Mouse (Mus musculus) hindbrain, postnatal 0 days (tissue): Measurements from ENCODE around the gene Nptxr. TPM values are rescaled to one million over a fixed set of nuclear protein-coding genes. Genes with fewer than 3 reads are reported as not detected.

Experiments
- ATAC-seq: fragments of 200-750 bp; cut with Nextera tagmentation; 2 replicates; pipeline ENCODE4 v1.8.0; 2017; ENCODE audit warnings: mild to moderate bottlenecking, moderate TSS enrichment, moderate library complexity
- DNase-seq: peaks from one replicate; pipeline ENCODE4 v3.0.0-alpha.2; 2015; ENCODE audit warnings: low spot score
- H3K27ac ChIP-seq: fragments of 300-500 bp; sonication (generic); 2 replicates; pipeline ENCODE4 v1.5.1; 2014; ENCODE audit warnings: mild to moderate bottlenecking
- H3K27me3 ChIP-seq: fragments of 300-500 bp; sonication (generic); 2 replicates; pipeline ENCODE4 v1.6.1; 2014; ENCODE audit warnings: low read length, mixed read lengths; ENCODE audit not compliant: insufficient read depth
- H3K36me3 ChIP-seq: fragments of 300-500 bp; sonication (generic); 2 replicates; pipeline ENCODE4 v1.6.1; 2014; ENCODE audit warnings: low read length, mixed read lengths; ENCODE audit not compliant: insufficient read depth
- H3K4me1 ChIP-seq: fragments of 300-500 bp; sonication (generic); 2 replicates; pipeline ENCODE4 v1.6.1; 2014; ENCODE audit warnings: antibody characterized with exemption, low read length, mixed read lengths; ENCODE audit not compliant: insufficient read depth
- H3K4me2 ChIP-seq: fragments of 300-500 bp; sonication (generic); 2 replicates; pipeline ENCODE4 v1.6.1; 2014; ENCODE audit warnings: low read depth, mild to moderate bottlenecking, low read length, moderate library complexity, mixed read lengths
- H3K4me3 ChIP-seq: fragments of 300-500 bp; sonication (generic); 2 replicates; pipeline ENCODE4 v1.5.1; 2014; ENCODE audit warnings: low read length
- H3K9ac ChIP-seq: fragments of 300-500 bp; sonication (generic); replicated peaks from 2 replicates; pipeline ENCODE4 v1.6.1; 2014; ENCODE audit warnings: mild to moderate bottlenecking, low read length, moderate library complexity, mixed read lengths
- H3K9me3 ChIP-seq: fragments of 300-500 bp; sonication (generic); 2 replicates; pipeline ENCODE4 v1.6.1; 2016; ENCODE audit warnings: low read length, mixed read lengths
- CTCF ChIP-seq: IDR thresholded peaks from 2 replicates; pipeline ENCODE4 v1.5.1; 2016; ENCODE audit warnings: antibody characterized with exemption, control low read depth, low read depth
- WGBS: fragments of 180-500 bp; shearing (Covaris S2); extraction: QIAGEN DNeasy Blood & Tissue Kit; methylation state at CpG from one replicate; pipeline ENCODE4 v1.1.7; 2014; 5-methylcytosine and 5-hydroxymethylcytosine counted together
- polyA plus RNA-seq: library from polyadenylated mRNA; unstranded; fragments of >200 nt; fragmentation: Nextera tagmentation; extraction: Ambion mirVana; gene quantifications from 2 replicates; pipeline ENCODE4 v1.2.1, GENCODE M21; 2015
- total RNA-seq: library from RNA; depleted of rRNA; stranded (reverse); fragments of >200 nt; gene quantifications from 2 replicates; pipeline ENCODE4 v1.2.3, GENCODE M21; 2014

Gene Nptxr
- total and polyA plus RNA-seq, 2 experiments from 2014 or later, result 68.5 to 226 TPM

DNA sequence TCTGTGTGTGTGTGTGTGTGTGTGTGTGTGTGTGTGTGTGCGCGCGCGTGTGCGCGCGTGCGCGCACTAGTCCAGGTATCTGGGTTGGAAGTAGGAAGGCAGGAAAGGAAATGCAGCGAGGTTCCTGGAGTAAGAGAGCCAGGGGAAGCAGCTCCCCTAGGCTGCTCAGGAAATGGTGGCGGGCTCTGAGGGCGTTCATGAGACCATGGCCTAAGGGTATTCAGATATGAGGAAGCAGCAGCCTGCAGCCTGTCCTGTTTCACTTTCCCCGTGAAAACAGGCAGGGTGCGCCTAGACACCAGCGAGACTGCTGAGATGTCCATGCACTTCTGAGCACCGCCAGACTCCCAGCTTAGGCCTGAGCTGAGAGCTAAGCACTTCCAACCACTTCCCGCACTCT is 52.8 kb downstream of the Nptxr start:
- H3K4me1 ChIP-seq, result no peaks in the 10 kb centered on the region
- DNase-seq (no peak), ATAC-seq (no peak)

DNA sequence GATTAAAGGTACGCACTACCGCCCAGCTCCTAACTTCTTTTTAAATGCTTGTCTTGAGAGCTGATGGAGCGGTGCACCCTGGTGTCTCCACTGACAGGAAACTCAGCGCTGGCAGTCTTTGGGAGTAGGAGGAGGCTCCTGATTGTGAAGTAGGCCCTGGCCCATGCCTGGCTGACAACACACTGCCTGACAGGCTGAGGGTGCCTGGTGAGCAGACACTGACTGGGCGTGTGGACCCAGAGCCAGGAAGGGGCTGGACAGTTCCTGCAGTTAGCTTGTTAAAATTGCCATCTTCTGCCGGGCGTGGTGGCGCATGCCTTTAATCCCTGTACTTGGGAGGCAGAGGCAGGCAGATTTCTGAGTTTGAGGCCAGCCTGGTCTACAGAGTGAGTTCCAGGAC is 54.3 kb downstream of the Nptxr start:
- H3K4me1 ChIP-seq, result no peaks in the 10 kb centered on the region
- no peak overlapping the region for H3K4me3 ChIP-seq
- no peak for TF ChIP-seq CTCF
- DNase-seq (no peak), ATAC-seq (no peak)
- H3K27ac ChIP-seq, result no peak overlapping the region
- H3K36me3 ChIP-seq, result no peaks in the 10 kb centered on the region
- no peak overlapping the region for H3K9ac ChIP-seq
- H3K27me3 ChIP-seq, result no peaks in the 10 kb centered on the region
- no peak overlapping the region for H3K4me2 ChIP-seq
- H3K9me3 ChIP-seq, result no peaks in the 10 kb centered on the region
- WGBS, result 87% methylated on average over 8 of the region's 8 CpGs

More for the DNA sequence above, 52.8 kb downstream of the Nptxr start:
- no peak overlapping the region for H3K9ac ChIP-seq
- no peak overlapping the region for H3K4me2 ChIP-seq
- no peak for TF ChIP-seq CTCF
- no peaks in the 10 kb centered on the region for H3K27me3 ChIP-seq
- no peak overlapping the region for H3K4me3 ChIP-seq
- no peaks in the 10 kb centered on the region for H3K9me3 ChIP-seq
- WGBS, result 87% methylated on average over 17 of the region's 17 CpGs
- no peaks in the 10 kb centered on the region for H3K36me3 ChIP-seq
- H3K27ac ChIP-seq, result no peak overlapping the region

DNA sequence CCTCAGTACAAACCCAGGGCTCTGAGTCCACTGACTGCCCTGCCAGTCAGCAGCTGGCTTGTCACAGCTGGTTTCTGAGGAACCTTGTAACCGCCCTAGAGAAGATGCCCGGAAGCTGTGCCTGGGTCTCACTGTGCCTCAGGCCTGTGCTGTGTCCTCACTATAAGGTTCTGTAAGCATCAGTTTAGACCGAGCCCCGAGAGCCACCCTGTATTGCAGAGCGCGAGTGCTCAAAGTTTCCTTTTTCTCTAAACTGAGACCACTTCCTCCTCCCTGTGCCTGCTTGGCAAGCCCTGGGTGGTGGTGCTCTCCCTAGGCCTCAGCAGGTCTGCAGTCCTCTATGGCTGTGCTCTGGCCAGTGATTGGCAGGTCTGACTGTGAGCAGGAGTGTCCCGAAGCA is 55.4 kb downstream of the Nptxr start:
- no peak overlapping the region for H3K27ac ChIP-seq
- H3K36me3 ChIP-seq, result no peaks in the 10 kb centered on the region
- H3K4me2 ChIP-seq, result no peak overlapping the region
- ATAC-seq (no peak), DNase-seq (no peak)
- WGBS, result 89% methylated on average over 7 of the region's 7 CpGs
- no peak for TF ChIP-seq CTCF
- H3K4me3 ChIP-seq, result no peak overlapping the region
- H3K9ac ChIP-seq, result no peak overlapping the region
- no peaks in the 10 kb centered on the region for H3K27me3 ChIP-seq
- no peaks in the 10 kb centered on the region for H3K9me3 ChIP-seq
- H3K4me1 ChIP-seq, result no peaks in the 10 kb centered on the region

DNA sequence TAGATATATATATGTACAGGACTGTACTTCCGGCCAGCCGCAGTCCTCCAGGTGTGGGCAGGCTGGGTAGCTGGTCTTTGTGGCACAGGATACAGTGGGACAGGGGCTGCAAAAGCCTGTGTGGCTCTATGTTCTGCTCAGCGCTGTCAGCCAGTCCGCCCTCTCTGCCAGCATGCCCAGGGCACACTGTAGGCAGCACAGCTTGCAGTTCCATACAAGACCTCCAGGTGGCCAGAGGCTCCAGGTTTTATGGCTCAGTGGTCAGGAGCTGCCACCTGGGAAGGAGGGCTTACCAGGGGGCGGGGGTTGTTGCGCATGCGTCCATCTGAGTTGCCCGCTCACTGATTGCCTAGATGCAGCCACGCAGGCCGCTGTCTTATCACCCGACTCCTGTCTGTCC is 56.6 kb downstream of the Nptxr start:
- WGBS, result 65% methylated on average over 11 of the region's 11 CpGs
- DNase-seq, result peak; percentile 67
- Histone ChIP-seq H3K36me3 (no peaks in the 10 kb centered on the region), H3K27ac (no peak overlapping the region), H3K4me2 (no peak overlapping the region), H3K4me1 (no peaks in the 10 kb centered on the region), H3K4me3 (no peak overlapping the region), H3K9me3 (no peaks in the 10 kb centered on the region), H3K27me3 (no peaks in the 10 kb centered on the region), H3K9ac (no peak overlapping the region)
- peak; percentile 64; the same call in 1 of the 2 replicates for ATAC-seq
- TF ChIP-seq CTCF, result peak; percentile 81

DNA sequence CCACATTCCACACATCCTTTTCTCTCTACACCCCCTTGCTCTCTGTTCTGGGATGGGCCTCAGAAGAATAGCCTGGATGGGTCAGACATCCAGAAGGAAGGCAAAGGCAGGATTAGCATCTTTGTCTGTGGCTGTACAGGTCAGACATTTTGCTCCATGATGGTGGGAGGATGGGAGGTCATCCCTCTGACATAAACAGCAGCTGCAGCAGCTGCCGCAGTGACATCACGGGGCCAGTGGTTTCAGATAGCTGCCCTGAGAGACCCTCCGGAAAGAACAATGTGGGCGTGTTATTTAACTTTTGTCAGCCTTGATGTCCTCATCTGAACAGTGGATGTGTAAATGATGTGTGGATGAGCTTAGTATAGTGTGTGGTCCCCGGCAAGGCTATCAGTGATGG is 58.7 kb downstream of the Nptxr start:
- no peak for TF ChIP-seq CTCF
- ATAC-seq (no peak), DNase-seq (no peak)
- Histone ChIP-seq H3K27ac (no peak overlapping the region), H3K9ac (no peak overlapping the region), H3K9me3 (no peaks in the 10 kb centered on the region), H3K36me3 (no peaks in the 10 kb centered on the region), H3K4me2 (no peak overlapping the region), H3K4me3 (no peak overlapping the region), H3K27me3 (no peaks in the 10 kb centered on the region), H3K4me1 (peaks cover 7% of the 10 kb centered on the region; the same call in 1 of the 2 replicates)
- WGBS, result 89% methylated on average over 5 of the region's 5 CpGs

DNA sequence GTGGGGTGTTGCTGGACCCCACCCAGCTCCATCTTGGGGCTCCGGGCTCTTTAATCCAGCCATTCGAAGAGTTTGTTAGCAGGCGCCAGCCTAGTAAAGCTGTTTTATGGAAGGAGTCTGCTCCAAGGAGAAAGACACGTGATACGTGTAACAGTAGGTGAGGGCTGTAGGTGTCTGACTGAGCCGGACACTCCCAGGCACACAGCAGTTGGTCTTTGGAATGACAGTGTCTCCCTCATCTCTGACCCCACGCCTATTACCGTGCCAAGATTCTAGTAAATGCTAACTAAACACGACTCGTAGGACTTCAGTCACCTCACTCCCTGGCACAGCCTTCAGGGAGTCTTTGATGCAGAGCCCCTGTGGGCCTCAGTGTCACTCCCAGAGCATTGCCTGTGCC is 59.3 kb downstream of the Nptxr start:
- Histone ChIP-seq H3K4me2 (no peak overlapping the region), H3K36me3 (no peaks in the 10 kb centered on the region), H3K9me3 (no peaks in the 10 kb centered on the region), H3K9ac (no peak overlapping the region), H3K27me3 (no peaks in the 10 kb centered on the region), H3K4me3 (no peak overlapping the region), H3K4me1 (peaks cover 7% of the 10 kb centered on the region; the same call in 1 of the 2 replicates), H3K27ac (no peak overlapping the region)
- DNase-seq (no peak), ATAC-seq (no peak)
- TF ChIP-seq CTCF, result no peak
- WGBS, result 87% methylated on average over 10 of the region's 10 CpGs

DNA sequence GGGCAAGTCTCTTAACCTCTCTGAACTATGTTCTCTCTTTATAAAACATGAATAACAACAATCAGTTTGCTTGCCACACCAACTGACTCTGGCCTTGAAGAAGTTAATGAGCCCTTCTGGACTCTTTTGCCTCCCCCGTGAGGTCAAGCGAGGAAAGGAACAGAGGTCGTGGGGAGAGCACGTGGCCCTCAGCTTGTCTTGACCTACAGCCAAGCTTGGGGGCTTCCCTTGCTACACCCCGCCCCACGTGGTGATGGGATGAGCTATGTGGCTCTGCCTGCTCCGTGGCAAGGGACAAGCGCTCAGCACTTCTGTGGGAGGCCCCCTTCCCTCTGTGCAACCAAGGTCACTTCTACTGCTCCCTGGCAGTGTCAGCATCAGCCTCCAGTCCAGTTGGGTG is 59.8 kb downstream of the Nptxr start:
- Histone ChIP-seq H3K36me3 (no peaks in the 10 kb centered on the region), H3K9me3 (no peaks in the 10 kb centered on the region), H3K4me2 (no peak overlapping the region), H3K27ac (no peak overlapping the region), H3K4me3 (no peak overlapping the region), H3K9ac (no peak overlapping the region), H3K27me3 (no peaks in the 10 kb centered on the region), H3K4me1 (peaks cover 7% of the 10 kb centered on the region; the same call in 1 of the 2 replicates)
- no peak for TF ChIP-seq CTCF
- no peak for DNase-seq
- WGBS, result 72% methylated on average over 8 of the region's 8 CpGs
- ATAC-seq, result no peak
